Mouse (Mus musculus): Measurements from ENCODE around the gene Art2b.
"Not testable (repeated sequence)": the region's sequence is repeated elsewhere in the genome, so short reads cannot be mapped to it uniquely, and the experiment has no call there.

Art2b gene

GRCm38 (mm10) chr7:101557391-101557790, 28.0 kb downstream of the Art2b start:
- DNase-seq: no peak

- not testable (repeated sequence) for DNase-seq
These were observed 29.9 kb downstream of the Art2b start for GRCm38 (mm10) chr7:101555473-101555872.

GRCm38 (mm10) chr7:101551530-101551929, 33.9 kb downstream of the Art2b start:
- no peak for DNase-seq

DNA sequence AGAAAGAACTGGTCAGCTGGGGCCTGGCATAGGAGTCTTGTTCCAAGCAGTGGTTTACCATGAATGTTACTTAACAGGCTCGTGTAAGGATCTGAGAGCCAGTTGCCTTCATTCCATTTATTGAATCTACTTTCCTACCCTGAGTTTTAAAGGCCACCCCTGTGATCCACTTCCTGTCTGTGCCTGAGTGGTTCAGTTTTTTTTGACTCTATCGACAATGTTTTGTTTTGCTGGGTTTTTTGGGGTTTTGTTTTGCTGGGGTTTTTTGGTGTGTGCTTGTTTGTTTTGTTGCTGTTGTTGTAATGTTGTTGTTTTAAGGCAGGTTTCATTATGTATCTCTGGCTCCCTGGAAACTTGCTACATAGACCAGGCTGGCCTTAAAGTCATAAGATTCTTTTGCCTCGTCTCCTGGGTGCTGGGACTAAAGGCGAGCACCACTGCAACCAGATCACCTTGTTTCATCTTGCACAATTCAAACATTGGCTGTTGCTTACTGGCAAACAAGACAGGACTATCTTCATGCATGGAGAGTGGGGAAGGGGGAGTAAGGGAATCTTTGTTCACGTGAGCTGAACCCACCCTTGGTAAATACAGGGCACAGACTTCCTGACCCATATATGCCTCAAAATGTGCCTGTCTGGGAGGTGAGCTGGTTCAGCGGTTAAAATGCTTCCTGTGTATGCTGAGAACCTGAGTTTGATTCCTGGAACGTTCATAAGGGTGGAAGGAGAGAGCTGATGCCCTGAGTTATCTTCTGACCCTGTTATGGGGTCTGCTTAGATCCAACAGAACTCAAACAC, 34.5 kb downstream of the Art2b start:
- DNase-seq: no peak

- DNase-seq: no peak
These were observed 36.1 kb downstream of the Art2b start for GRCm38 (mm10) chr7:101549266-101549665.

DNA sequence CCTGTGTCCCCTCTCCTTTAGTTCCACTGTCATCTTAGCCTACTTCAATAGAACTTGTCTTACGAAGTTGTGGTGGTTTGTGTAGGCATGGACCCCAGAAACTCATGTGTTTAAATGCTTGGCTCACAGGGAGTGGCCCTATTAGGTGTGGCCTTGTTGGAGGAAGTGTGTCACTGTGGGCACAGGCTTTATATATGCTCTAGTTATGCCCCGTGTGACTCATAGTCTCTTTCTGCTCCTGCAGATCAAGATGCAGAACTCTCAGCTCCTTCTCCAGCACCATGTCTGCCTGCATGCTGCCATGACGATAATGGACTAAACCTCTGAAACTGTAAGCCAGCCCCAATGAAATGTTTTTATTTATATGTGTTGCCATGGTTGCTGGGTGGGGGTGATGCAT, 37.7 kb downstream of the Art2b start:
- no peak for DNase-seq

DNA sequence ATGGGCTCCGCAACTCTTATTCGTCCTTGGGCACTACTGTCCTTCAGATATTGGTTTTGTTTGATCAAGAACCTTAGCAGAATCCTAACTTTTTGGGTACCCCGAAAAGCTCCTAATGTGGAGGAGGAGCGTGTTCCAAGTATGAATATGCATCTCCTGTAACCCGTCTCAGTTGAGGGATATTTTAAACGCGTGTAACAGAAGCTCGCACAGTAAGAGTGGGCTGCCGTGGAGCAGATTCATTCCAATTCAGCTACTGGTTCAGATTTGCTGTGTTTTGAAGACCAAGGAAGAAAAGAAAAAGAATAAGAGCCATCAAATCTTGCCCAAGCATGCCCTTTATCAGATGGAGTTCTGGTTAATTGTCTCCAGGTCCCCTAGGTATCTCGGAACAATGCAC, 43.7 kb downstream of the Art2b start:
- DNase-seq: no peak

DNA sequence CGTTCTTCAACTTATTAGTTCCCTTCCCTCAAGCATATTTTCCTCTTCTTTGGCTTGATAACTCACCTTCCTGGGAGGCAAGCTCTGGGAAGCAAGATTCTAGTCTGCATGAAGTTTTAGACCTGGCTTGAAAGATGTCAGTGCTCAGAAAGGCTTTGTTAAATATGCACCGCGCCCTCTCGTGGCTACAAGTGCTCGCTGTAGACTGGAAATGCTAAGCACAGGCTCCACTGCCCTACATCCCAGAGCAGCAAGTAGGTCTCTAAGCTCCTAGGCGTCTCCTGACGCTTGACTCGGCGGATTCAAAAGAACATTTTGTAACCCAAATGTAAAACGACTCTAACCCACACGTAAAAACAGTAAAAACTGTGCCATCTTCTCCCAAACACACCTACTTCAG, 44.3 kb downstream of the Art2b start:
- peak; percentile 75 for DNase-seq

DNA sequence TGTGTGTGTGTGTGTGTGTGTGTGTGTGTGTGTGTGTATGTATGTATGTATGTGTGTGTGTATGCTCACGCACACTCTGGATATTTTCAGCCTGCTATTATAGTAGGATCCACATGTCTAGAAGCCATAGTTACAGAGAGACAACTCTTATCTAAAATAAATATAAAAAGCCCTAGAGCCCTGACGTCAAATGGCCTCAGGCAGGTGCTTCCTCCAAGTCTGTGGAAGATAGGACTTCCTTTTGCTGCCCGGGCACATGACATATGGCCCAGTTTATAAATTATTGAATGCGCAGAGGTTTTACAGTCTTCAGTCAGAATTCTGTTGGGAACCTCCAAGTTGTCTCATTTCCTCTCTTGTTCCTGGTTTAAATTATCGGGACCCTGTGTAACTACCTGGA, 44.7 kb downstream of the Art2b start:
- no peak for DNase-seq

DNA sequence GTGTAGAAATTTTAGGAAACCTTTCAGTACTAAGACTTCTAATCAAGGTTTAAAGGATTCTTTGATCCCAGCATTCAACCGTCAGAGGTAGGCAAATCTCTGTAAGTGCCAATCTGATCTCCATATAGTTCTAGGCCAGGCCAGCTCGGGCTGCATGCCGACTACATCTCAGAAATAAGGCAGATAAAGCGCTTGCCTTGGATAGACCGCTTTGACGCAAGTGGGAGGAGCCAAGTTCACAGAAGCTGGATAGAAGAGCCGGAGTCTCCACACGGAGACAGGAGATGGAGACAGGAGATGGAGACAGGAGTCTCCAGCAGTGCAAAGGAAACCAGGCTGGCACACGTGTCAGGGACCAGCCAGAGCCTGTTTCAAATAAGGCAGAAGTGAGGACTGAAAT, 45.6 kb downstream of the Art2b start:
- DNase-seq: no peak

- no peak for DNase-seq
These were observed 47.1 kb downstream of the Art2b start for GRCm38 (mm10) chr7:101538141-101538933.

DNA sequence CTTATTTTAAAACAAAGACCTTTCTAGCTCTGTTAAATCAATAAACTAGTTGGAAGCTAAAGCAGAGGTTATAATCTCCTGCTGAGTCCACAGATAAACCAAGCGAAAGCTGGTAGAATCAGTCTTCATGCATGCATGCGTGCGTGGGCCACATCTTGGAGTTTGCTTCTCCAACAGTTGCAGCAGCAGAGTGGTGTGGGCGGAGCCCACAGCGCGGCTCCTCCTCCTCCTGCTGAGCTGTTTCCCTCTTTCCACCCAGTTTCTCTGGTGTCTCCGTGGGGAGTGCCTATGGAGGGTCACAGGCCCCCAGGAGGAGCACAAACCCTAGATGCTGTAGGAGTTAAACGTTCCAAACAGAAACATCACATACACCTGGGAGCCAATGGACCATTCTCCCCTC, 47.9 kb downstream of the Art2b start:
- DNase-seq: no peak

DNA sequence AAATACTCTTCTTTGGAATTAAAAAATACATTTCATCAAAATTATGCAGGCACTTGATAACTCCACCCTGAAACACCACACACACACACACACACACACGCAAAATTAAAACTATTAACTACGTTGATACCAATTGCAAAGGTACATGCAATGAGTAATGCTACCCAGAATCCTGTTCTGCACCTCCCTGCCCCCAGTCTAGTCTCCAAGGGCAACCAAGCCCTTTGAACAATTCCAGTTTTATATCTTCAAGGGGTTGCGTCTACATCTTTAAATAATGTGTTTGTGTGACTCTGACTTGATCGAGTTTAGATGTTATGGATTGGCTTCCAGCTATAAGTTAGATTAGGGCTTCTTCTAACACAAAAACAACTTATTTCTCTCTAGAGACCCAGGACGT, 49.9 kb downstream of the Art2b start:
- no peak for DNase-seq

- no peak for DNase-seq
These were observed 50.3 kb downstream of the Art2b start for GRCm38 (mm10) chr7:101535102-101535501.

- DNase-seq: no peak
These were observed 51.0 kb downstream of the Art2b start for GRCm38 (mm10) chr7:101534428-101534827.

All from kidney, adult 9 months (tissue).